Mouse (Mus musculus): ENCODE results near the gene Klrc3. TPM values are rescaled to one million over a fixed set of nuclear protein-coding genes. Genes with fewer than 3 reads are reported as not detected.

The Klrc3 gene
- polyA plus RNA-seq, 1 experiment from 2014 or later, result not detected

- DNase-seq (no peak), ATAC-seq (ENCODE audit: low FRiP score, low TSS enrichment) (no peak)
- H3K27me3 ChIP-seq (ENCODE audit: control insufficient read depth, insufficient read depth, low read length), result no peaks in the 10 kb centered on the region
- no peak overlapping the region for H3K4me2 ChIP-seq (ENCODE audit: low read length)
- no peaks in the 10 kb centered on the region for H3K9me3 ChIP-seq (ENCODE audit: control insufficient read depth, low read length)
- no peak overlapping the region for H3K27ac ChIP-seq (replicated peaks; ENCODE audit: low read depth, low read length)
- H3K9ac ChIP-seq (replicated peaks; ENCODE audit: low read length), result no peak overlapping the region
- no peaks in the 10 kb centered on the region for H3K36me3 ChIP-seq (ENCODE audit: control insufficient read depth, insufficient read depth, low read length)
- H3K4me1 ChIP-seq (ENCODE audit: control insufficient read depth, insufficient read depth, low read length), result no peaks in the 10 kb centered on the region
- no peak overlapping the region for H3K4me3 ChIP-seq (replicated peaks; ENCODE audit: low read depth, low read length)
These were observed 34.8 kb downstream of the Klrc3 start for GRCm38 (mm10) chr6:129608372-129608771.

GRCm38 (mm10) chr6:129591508-129591907 is 51.6 kb downstream of the Klrc3 start, which contains the start of gene Klrd1:
Klrd1 (plus strand) TSS chr6:129591782.
- Histone ChIP-seq H3K4me2 (ENCODE audit: low read length) (no peak within 1 kb of the TSS), H3K9me3 (ENCODE audit: control insufficient read depth, low read length) (no peaks in the 10 kb centered on the region), H3K4me3 (replicated peaks; ENCODE audit: low read depth, low read length) (no peak within 1 kb of the TSS), H3K9ac (replicated peaks; ENCODE audit: low read length) (no peak within 1 kb of the TSS), H3K27ac (replicated peaks; ENCODE audit: low read depth, low read length) (no peak within 1 kb of the TSS), H3K27me3 (ENCODE audit: control insufficient read depth, insufficient read depth, low read length) (no peaks in the 10 kb centered on the region), H3K36me3 (ENCODE audit: control insufficient read depth, insufficient read depth, low read length) (no peaks in the 10 kb centered on the region), H3K4me1 (ENCODE audit: control insufficient read depth, insufficient read depth, low read length) (no peaks in the 10 kb centered on the region)
- DNase-seq (no peak), ATAC-seq (ENCODE audit: low FRiP score, low TSS enrichment) (no peak)
- WGBS, result 85% methylated on average over 3 of the region's 3 CpGs

Small RNA genes within 50 kb of the gene (microRNA-seq; reads per million reads assigned to microRNA genes)
- not detected for gene Mir680-1

Other genes with a start within 250 kb of the Klrc3 start
- gene Clec1b, start 246.0 kb downstream of the Klrc3 start, polyA plus RNA-seq (2014; fragmentation: Nextera tagmentation; extraction: Ambion mirVana), result 0.93 and 1.9 TPM in 2 replicates
- 0.32 and 0.37 TPM in 2 replicates for gene Clec9a, start 234.5 kb downstream of the Klrc3 start, polyA plus RNA-seq (2014; fragmentation: Nextera tagmentation; extraction: Ambion mirVana)
- 1.9 and 2.1 TPM in 2 replicates for gene Clec1a, start 191.3 kb downstream of the Klrc3 start, polyA plus RNA-seq (2014; fragmentation: Nextera tagmentation; extraction: Ambion mirVana)
- not detected in 2 replicates for gene Olr1, start 136.2 kb downstream of the Klrc3 start, polyA plus RNA-seq (2014; fragmentation: Nextera tagmentation; extraction: Ambion mirVana)
- not detected in 2 replicates for gene Tmem52b, start 130.8 kb downstream of the Klrc3 start, polyA plus RNA-seq (2014; fragmentation: Nextera tagmentation; extraction: Ambion mirVana)
- 72.0 and 102 TPM in 2 replicates for gene Gabarapl1, start 110.2 kb downstream of the Klrc3 start, polyA plus RNA-seq (2014; fragmentation: Nextera tagmentation; extraction: Ambion mirVana)
- 0.12 TPM in 1 of 2 replicates, not detected in the other for gene Klre1, start 65.4 kb downstream of the Klrc3 start, polyA plus RNA-seq (2014; fragmentation: Nextera tagmentation; extraction: Ambion mirVana)
- not detected in 2 replicates for gene Klrd1, start 51.6 kb downstream of the Klrc3 start, polyA plus RNA-seq (2014; fragmentation: Nextera tagmentation; extraction: Ambion mirVana)
- 0.19 and 0.21 TPM in 2 replicates for gene Klrk1, start 19.5 kb downstream of the Klrc3 start, polyA plus RNA-seq (2014; fragmentation: Nextera tagmentation; extraction: Ambion mirVana)
- gene Klrc2, start 17.4 kb upstream of the Klrc3 start, polyA plus RNA-seq (2014; fragmentation: Nextera tagmentation; extraction: Ambion mirVana), result not detected in 2 replicates
- gene Klrc1, start 35.6 kb upstream of the Klrc3 start, polyA plus RNA-seq (2014; fragmentation: Nextera tagmentation; extraction: Ambion mirVana), result not detected in 2 replicates
- gene Klri1, start 73.8 kb upstream of the Klrc3 start, polyA plus RNA-seq (2014; fragmentation: Nextera tagmentation; extraction: Ambion mirVana), result not detected in 2 replicates
- not detected in 2 replicates for gene Klri2, start 97.1 kb upstream of the Klrc3 start, polyA plus RNA-seq (2014; fragmentation: Nextera tagmentation; extraction: Ambion mirVana)
- gene Gm156, start 140.9 kb upstream of the Klrc3 start, polyA plus RNA-seq (2014; fragmentation: Nextera tagmentation; extraction: Ambion mirVana), result not detected in 2 replicates
- gene Gm17631, start 219.3 kb upstream of the Klrc3 start, polyA plus RNA-seq (2014; fragmentation: Nextera tagmentation; extraction: Ambion mirVana), result not detected in 2 replicates
- gene Klra17, start 233.3 kb upstream of the Klrc3 start, polyA plus RNA-seq (2014; fragmentation: Nextera tagmentation; extraction: Ambion mirVana), result not detected in 2 replicates

All from midbrain, embryonic 14.5 days (tissue).